Mouse (Mus musculus): Measurements from ENCODE around the gene Vegfc. TPM values are rescaled to one million over a fixed set of nuclear protein-coding genes. Genes with fewer than 3 reads are reported as not detected.

The Vegfc gene
- total RNA-seq, 2 experiments from 2014 or later = 6.3 to 8.2 TPM

- no peak for DNase-seq
Observed at GRCm38 (mm10) chr8:54185927-54186326, 108.5 kb downstream of the Vegfc start.

GRCm38 (mm10) chr8:54216250-54216649 is 138.8 kb downstream of the Vegfc start:
- no peak for DNase-seq

- no peak for DNase-seq
Observed at GRCm38 (mm10) chr8:54228801-54229204, 151.4 kb downstream of the Vegfc start.

- DNase-seq = no peak
Observed at GRCm38 (mm10) chr8:54230638-54231037, 153.2 kb downstream of the Vegfc start.

GRCm38 (mm10) chr8:54233316-54233715 is 155.9 kb downstream of the Vegfc start:
- no peak for DNase-seq
